Mouse (Mus musculus) thymus, postnatal 4 days (tissue): ENCODE data around the gene Psme3.

Experiments
- DNase-seq: peaks from one replicate; pipeline ENCODE4 v3.0.0; 2021

Psme3 gene

DNA sequence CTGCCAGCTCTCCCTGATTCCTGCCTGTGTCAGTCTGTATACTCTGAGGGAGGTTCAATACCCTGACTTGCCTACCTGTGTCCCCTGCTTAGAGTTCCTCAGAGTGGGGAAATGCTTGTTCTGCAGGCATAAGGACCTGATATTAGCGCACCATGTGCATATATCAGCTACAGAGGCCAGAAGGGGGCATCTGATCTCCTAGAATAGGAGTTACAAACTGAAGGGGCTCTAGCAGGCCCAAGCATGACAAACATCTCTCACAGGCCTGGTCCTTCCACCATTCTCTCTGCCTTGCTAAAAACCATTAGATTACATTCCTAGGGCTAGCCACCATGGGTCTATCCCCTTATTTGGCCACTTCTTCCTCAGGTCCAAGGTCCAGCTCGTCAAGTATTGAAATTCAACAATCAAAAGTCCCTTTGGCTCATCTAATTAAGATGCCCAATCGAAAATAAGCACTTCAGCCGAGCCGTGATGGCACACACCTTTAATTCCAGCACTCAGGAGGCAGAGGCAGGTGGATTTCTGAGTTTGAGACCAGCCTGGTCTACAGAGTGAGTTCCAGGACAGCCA, 38.5 kb downstream of the Psme3 start:
- peak; percentile 34 for DNase-seq

DNA sequence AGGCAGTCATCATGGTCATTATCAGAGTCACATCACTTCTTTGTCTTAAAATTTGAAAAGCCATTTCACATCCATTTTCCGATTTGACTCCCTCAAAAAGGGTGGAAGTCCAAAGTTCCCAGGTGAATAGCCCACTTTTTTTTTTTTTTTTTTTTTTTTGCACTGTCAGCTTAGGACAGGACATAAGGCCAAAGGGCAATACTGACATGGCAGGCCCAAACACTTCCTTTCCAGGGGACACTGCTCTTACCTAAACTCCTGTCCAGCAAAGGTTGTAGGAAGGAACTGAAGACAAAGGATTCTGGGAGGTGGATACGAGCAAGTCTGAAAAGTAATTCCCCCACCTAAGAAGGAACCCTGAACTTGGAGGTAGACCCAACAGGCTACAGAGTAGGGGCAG, 39.9 kb downstream of the Psme3 start:
- DNase-seq: no peak

DNA sequence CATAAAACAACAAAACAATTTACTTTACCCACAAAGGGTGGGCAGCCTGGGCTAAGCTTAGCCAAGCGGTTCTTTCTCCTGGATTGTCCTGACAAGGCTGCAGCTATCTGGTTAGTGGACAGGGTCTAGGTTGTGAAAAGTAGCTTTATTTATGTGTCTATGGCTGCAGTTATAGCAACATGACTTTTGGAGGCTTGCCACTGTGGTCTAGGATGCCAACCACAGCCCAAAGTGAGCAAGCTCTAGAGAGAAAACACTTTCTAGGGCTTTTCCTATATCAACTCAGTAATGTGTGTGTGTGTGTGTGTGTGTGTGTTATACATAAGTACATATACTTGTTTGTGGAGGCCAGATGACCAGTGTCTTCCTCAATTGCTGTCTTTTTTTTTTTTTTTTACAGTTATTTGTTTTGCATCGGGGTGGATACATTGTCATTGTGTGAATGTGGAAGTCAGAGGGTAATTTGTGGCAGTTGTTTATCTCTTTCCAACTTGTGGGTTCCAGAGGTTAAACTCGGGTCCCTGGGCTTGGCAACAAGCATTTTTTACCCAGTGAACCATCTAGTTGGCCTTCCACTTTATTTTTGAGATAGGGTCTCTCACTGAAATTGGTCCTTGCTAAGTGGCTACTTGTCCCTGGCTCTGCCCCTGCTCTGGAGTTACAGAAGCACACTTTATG, 41.6 kb downstream of the Psme3 start:
- DNase-seq: no peak

GRCm38 (mm10) chr11:101359776-101360175, 43.8 kb downstream of the Psme3 start:
- no peak for DNase-seq

- peak; percentile 58 for DNase-seq
These were observed 44.7 kb downstream of the Psme3 start for GRCm38 (mm10) chr11:101360651-101361113.

DNA sequence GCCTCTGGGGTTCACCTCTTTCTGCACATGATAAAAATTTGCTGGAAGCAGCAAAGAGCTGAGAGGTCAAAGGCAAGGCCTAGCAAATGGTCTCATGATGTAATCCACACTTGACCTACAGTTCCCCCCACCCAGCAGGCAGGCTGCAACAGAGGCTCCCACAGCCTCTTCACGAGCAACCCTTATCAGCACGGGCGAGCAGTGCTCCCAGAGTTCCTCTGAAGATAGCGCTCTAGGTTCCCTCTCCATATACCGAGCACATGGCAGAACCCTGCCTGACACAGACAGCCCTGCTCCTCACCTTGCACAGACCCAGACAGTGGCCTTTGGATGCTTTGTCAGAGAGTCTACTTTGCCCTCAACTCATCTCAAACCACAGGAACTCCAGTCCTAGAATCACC, 48.5 kb downstream of the Psme3 start:
- no peak for DNase-seq

DNA sequence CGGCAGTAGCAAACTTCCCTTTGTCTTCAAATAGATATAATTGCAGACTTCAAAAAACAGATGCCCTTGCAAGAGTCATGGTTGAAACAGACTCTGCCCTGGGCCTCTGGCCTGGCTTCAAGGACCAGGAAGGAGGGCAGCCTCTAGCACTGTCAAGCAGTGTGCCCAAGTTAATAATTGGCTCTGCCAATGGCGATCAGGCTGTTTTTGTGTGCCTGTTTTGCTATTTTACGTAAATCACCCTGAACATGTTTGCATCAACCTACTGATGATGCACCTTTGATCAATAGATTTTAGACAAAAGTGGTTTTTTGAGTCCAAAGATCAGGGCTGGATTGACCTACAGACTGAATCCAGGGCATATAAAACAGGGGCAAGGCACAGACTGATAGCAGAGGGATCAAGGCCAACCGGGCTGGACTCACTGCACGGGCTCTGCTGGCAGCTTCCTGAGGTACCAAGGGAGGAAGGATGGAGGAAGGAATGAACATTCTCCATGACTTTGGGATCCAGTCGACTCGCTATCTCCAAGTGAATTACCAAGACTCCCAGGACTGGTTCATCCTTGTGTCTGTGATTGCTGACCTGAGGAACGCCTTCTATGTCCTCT, 51.4 kb downstream of the Psme3 start, which contains the start of gene G6pc:
Gene G6pc (plus strand): TSS at position 236 of the 610 bp plus-strand sequence.
- no peak for DNase-seq

DNA sequence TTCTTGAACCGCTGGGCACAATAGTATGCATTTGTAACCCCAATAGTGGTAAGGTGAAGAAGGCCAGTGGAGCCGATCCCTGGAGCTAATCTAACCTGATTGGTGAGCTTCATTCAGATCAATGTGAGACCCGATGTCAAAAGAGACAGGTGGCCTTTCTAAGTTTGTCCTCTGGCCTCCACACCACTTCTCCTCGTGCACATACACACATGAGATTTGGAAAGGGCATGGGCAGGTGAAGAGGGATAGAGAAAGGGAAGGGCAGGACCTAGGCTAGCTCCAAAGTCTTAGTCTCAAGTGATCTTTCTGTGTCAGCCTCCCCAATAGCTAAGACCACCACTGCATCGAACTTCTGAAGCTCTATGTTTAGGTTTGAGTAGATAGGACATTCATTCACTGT, 54.1 kb downstream of the Psme3 start:
- DNase-seq: no peak
